Mouse (Mus musculus) forebrain, postnatal 0 days (tissue): Measurements from ENCODE around the gene Map10. TPM values are rescaled to one million over a fixed set of nuclear protein-coding genes. Genes with fewer than 3 reads are reported as not detected.

Source experiments
- ATAC-seq: fragments of 200-750 bp; cut with Nextera tagmentation; 2 replicates; pipeline ENCODE4 v1.8.0; 2017; ENCODE audit warnings: mild to moderate bottlenecking, moderate library complexity
- DNase-seq: peaks from one replicate; pipeline ENCODE4 v3.0.0-alpha.2; 2015
- H3K27ac ChIP-seq: fragments of 300-500 bp; sonication (generic); 2 replicates; pipeline ENCODE4 v1.5.1; 2014; ENCODE audit warnings: low read depth, mild to moderate bottlenecking, antibody characterized with exemption, low read length, moderate library complexity, mixed read lengths
- H3K27me3 ChIP-seq: fragments of 300-500 bp; sonication (generic); 2 replicates; pipeline ENCODE4 v1.6.1; 2014; ENCODE audit warnings: mild to moderate bottlenecking, low read length, mixed read lengths; ENCODE audit not compliant: insufficient read depth
- H3K36me3 ChIP-seq: fragments of 300-500 bp; sonication (generic); 2 replicates; pipeline ENCODE4 v1.6.1; 2014; ENCODE audit warnings: mild to moderate bottlenecking, moderate library complexity; ENCODE audit not compliant: insufficient read depth
- H3K4me1 ChIP-seq: fragments of 300-500 bp; sonication (generic); 2 replicates; pipeline ENCODE4 v1.6.1; 2014; ENCODE audit warnings: antibody characterized with exemption; ENCODE audit not compliant: insufficient read depth
- H3K4me2 ChIP-seq: fragments of 300-500 bp; sonication (generic); 2 replicates; pipeline ENCODE4 v1.6.1; 2014; ENCODE audit warnings: low read depth, mild to moderate bottlenecking, moderate library complexity
- H3K4me3 ChIP-seq: fragments of 300-500 bp; sonication (generic); 2 replicates; pipeline ENCODE4 v1.5.1; 2014; ENCODE audit warnings: low read depth, low read length, mixed read lengths
- H3K9ac ChIP-seq: fragments of 300-500 bp; sonication (generic); 2 replicates; pipeline ENCODE4 v1.6.1; 2014; ENCODE audit warnings: mild to moderate bottlenecking
- H3K9me3 ChIP-seq: fragments of 300-500 bp; sonication (generic); 2 replicates; pipeline ENCODE4 v1.6.1; 2016; ENCODE audit warnings: low read length
- CTCF ChIP-seq: sonication (generic); IDR thresholded peaks from 2 replicates; pipeline ENCODE4 v1.5.1; 2016; ENCODE audit warnings: antibody characterized with exemption, control low read depth, low read depth
- WGBS: fragments of 180-500 bp; shearing (Covaris S2); extraction: QIAGEN DNeasy Blood & Tissue Kit; methylation state at CpG from one replicate; pipeline ENCODE4 v1.1.7; 2014; 5-methylcytosine and 5-hydroxymethylcytosine counted together
- polyA plus RNA-seq: library from polyadenylated mRNA; unstranded; fragments of >200 nt; fragmentation: Nextera tagmentation; extraction: Ambion mirVana; gene quantifications from 2 replicates; pipeline ENCODE4 v1.2.1, GENCODE M21; 2015
- total RNA-seq: library from RNA; depleted of rRNA; stranded (reverse); fragments of >200 nt; gene quantifications from 2 replicates; pipeline ENCODE4 v1.2.3, GENCODE M21; 2014; rRNA removed

The Map10 gene
- total and polyA plus RNA-seq, 2 experiments from 2014 or later = 7.6 to 13.5 TPM

- Histone ChIP-seq H3K27me3 (no peaks in the 10 kb centered on the region), H3K4me3 (no peak overlapping the region), H3K4me1 (no peaks in the 10 kb centered on the region), H3K9ac (no peak overlapping the region), H3K36me3 (no peaks in the 10 kb centered on the region), H3K4me2 (no peak overlapping the region), H3K9me3 (no peaks in the 10 kb centered on the region), H3K27ac (no peak overlapping the region)
- no peak for TF ChIP-seq CTCF
- no peak for DNase-seq
- WGBS = 87% methylated on average over 5 of the region's 5 CpGs
- ATAC-seq = no peak
Measured at GRCm38 (mm10) chr8:125711514-125711913, 41.9 kb downstream of the Map10 start.

- ATAC-seq = no peak
- DNase-seq = no peak
- Histone ChIP-seq H3K4me2 (no peak overlapping the region), H3K36me3 (no peaks in the 10 kb centered on the region), H3K9ac (no peak overlapping the region), H3K4me1 (no peaks in the 10 kb centered on the region), H3K27ac (no peak overlapping the region), H3K4me3 (no peak overlapping the region), H3K27me3 (no peaks in the 10 kb centered on the region), H3K9me3 (no peaks in the 10 kb centered on the region)
- 21% methylated on average over 4 of the region's 4 CpGs for WGBS
- TF ChIP-seq CTCF = no peak
Measured at GRCm38 (mm10) chr8:125716211-125716610, 46.6 kb downstream of the Map10 start.

- ATAC-seq (no peak), DNase-seq (no peak)
- no peaks in the 10 kb centered on the region for H3K9me3 ChIP-seq
- no peaks in the 10 kb centered on the region for H3K36me3 ChIP-seq
- H3K27me3 ChIP-seq = no peaks in the 10 kb centered on the region
- H3K9ac ChIP-seq = no peak overlapping the region
- H3K4me2 ChIP-seq = no peak overlapping the region
- no peaks in the 10 kb centered on the region for H3K4me1 ChIP-seq
- TF ChIP-seq CTCF = no peak
- no peak overlapping the region for H3K4me3 ChIP-seq
- H3K27ac ChIP-seq = no peak overlapping the region
- 26% methylated on average over 7 of the region's 7 CpGs for WGBS
Measured at GRCm38 (mm10) chr8:125716613-125717012, 47.0 kb downstream of the Map10 start.

- H3K36me3 ChIP-seq = no peaks in the 10 kb centered on the region
- no peak overlapping the region for H3K9ac ChIP-seq
- peak; percentile 40 for TF ChIP-seq CTCF
- 57% methylated on average over 4 of the region's 4 CpGs for WGBS
- no peaks in the 10 kb centered on the region for H3K4me1 ChIP-seq
- H3K27me3 ChIP-seq = no peaks in the 10 kb centered on the region
- ATAC-seq (no peak), DNase-seq (no peak)
- no peak overlapping the region for H3K4me3 ChIP-seq
- no peak overlapping the region for H3K4me2 ChIP-seq
- no peaks in the 10 kb centered on the region for H3K9me3 ChIP-seq
- H3K27ac ChIP-seq = no peak overlapping the region
Measured at GRCm38 (mm10) chr8:125718914-125719313, 49.3 kb downstream of the Map10 start.

- no peak for TF ChIP-seq CTCF
Measured at GRCm38 (mm10) chr8:125722675-125723074, 53.1 kb downstream of the Map10 start.

More at GRCm38 (mm10) chr8:125722675-125723074, 53.1 kb downstream of the Map10 start:
- H3K4me2 ChIP-seq = no peak overlapping the region
- ATAC-seq = no peak
- 89% methylated on average over 7 of the region's 7 CpGs for WGBS
- H3K36me3 ChIP-seq = no peaks in the 10 kb centered on the region
- no peaks in the 10 kb centered on the region for H3K9me3 ChIP-seq
- no peak for DNase-seq
- H3K4me3 ChIP-seq = no peak overlapping the region
- no peaks in the 10 kb centered on the region for H3K27me3 ChIP-seq
- no peak overlapping the region for H3K27ac ChIP-seq
- H3K9ac ChIP-seq = no peak overlapping the region
- no peaks in the 10 kb centered on the region for H3K4me1 ChIP-seq

Other genes starting within 250 kb of the Map10 start
- 36.7 and 44.3 TPM in 2 replicates for gene Sipa1l2, start 100.0 kb upstream of the Map10 start, total RNA-seq
- 8.7 and 10.6 TPM in 2 replicates for gene Sipa1l2, start 100.0 kb upstream of the Map10 start, polyA plus RNA-seq
- gene Ntpcr, start 60.1 kb downstream of the Map10 start, total RNA-seq = 26.5 and 34.2 TPM in 2 replicates
- gene Ntpcr, start 60.1 kb downstream of the Map10 start, polyA plus RNA-seq = 34.0 and 38.0 TPM in 2 replicates
- 10.0 and 12.3 TPM in 2 replicates for gene Pcnx2, start 228.5 kb downstream of the Map10 start, total RNA-seq
- gene Pcnx2, start 228.5 kb downstream of the Map10 start, polyA plus RNA-seq = 1.8 and 2.1 TPM in 2 replicates
- gene Map3k21, start 240.6 kb downstream of the Map10 start, total RNA-seq = 2.3 and 3.2 TPM in 2 replicates
- 0.49 and 0.85 TPM in 2 replicates for gene Map3k21, start 240.6 kb downstream of the Map10 start, polyA plus RNA-seq